Mouse (Mus musculus) cerebellum, postnatal 4 days (tissue): ENCODE measurements at regions not wholly inside any gene's neighbourhood (a gene's known extent, or its start where the extent isn't known, plus 50 kb on each side); places are given as distances from the start of the nearest gene placed in this dataset.

Experiments used
- DNase-seq, 2 experiments: peaks; one replicate each; pipeline ENCODE4 v3.0.0; 2022; ENCODE audit warnings: low spot score in 2 of 2, mixed read lengths in 1 of 2

GRCm38 (mm10) chr1:193578661-193579175, 208.6 kb upstream of the Camk1g start:
- DNase-seq = no peak

- DNase-seq = peak in 1 of 2 experiments; percentile 46
Measured at GRCm38 (mm10) chr1:193577821-193578220, 207.7 kb upstream of the Camk1g start.

GRCm38 (mm10) chr1:193575986-193576713, 206.1 kb upstream of the Camk1g start:
- DNase-seq = peak; percentile 73 to 85

GRCm38 (mm10) chr1:193572827-193573226, 202.7 kb upstream of the Camk1g start:
- no peak for DNase-seq

GRCm38 (mm10) chr1:193572411-193572810, 202.3 kb upstream of the Camk1g start:
- no peak for DNase-seq

- DNase-seq = no peak
Measured at GRCm38 (mm10) chr1:193571088-193571487, 201.0 kb upstream of the Camk1g start.

GRCm38 (mm10) chr1:193568586-193569174, 198.6 kb upstream of the Camk1g start:
- no peak for DNase-seq

GRCm38 (mm10) chr1:193567217-193567616, 197.1 kb upstream of the Camk1g start:
- DNase-seq = no peak

- DNase-seq = no peak
Measured at GRCm38 (mm10) chr1:193564225-193564624, 194.1 kb upstream of the Camk1g start.

- no peak for DNase-seq
Measured at GRCm38 (mm10) chr1:193562242-193562641, 192.1 kb upstream of the Camk1g start.

GRCm38 (mm10) chr1:193558122-193558521, 188.0 kb upstream of the Camk1g start:
- no peak for DNase-seq

- no peak for DNase-seq
Measured at GRCm38 (mm10) chr1:193554731-193555130, 184.6 kb upstream of the Camk1g start.

- DNase-seq = no peak
Measured at GRCm38 (mm10) chr1:193552348-193552747, 182.2 kb upstream of the Camk1g start.

GRCm38 (mm10) chr1:193551340-193551739, 181.2 kb upstream of the Camk1g start:
- DNase-seq = no peak

- DNase-seq = no peak
Measured at GRCm38 (mm10) chr1:193550761-193551160, 180.7 kb upstream of the Camk1g start.

GRCm38 (mm10) chr1:193547356-193547755, 177.3 kb upstream of the Camk1g start:
- no peak for DNase-seq

- no peak for DNase-seq
Measured at GRCm38 (mm10) chr1:193546044-193546432, 175.9 kb upstream of the Camk1g start.

- no peak for DNase-seq
Measured at GRCm38 (mm10) chr1:193545406-193546043, 175.4 kb upstream of the Camk1g start.

GRCm38 (mm10) chr1:193544804-193545203, 174.7 kb upstream of the Camk1g start:
- no peak for DNase-seq

GRCm38 (mm10) chr1:193543834-193544233, 173.7 kb upstream of the Camk1g start:
- DNase-seq = no peak

- no peak for DNase-seq
Measured at GRCm38 (mm10) chr1:193543284-193543683, 173.2 kb upstream of the Camk1g start.

- DNase-seq = peak in 1 of 2 experiments; percentile 15
Measured at GRCm38 (mm10) chr1:193541934-193542580, 172.0 kb upstream of the Camk1g start.
